Mouse (Mus musculus) adrenal gland, adult 18-20 months (tissue): Measurements from ENCODE around the gene Stk4. TPM values are rescaled to one million over a fixed set of nuclear protein-coding genes. Genes with fewer than 3 reads are reported as not detected.

ENCODE experiments used
- DNase-seq, 2 experiments: peaks; one replicate each; pipeline ENCODE4 v3.0.0; 2021 to 2022; ENCODE audit warnings: low spot score in 2 of 2
- total RNA-seq, 2 experiments: library from RNA; stranded (reverse); gene quantifications; 1 replicate in 1 of 2; 2 replicates in 1 of 2; pipeline ENCODE4 v1.2.3; 2021

Stk4 gene
- total RNA-seq, 2 experiments from 2014 or later: 24.4 to 27.2 TPM

- DNase-seq: no peak
Measured at GRCm38 (mm10) chr2:164168571-164168946, 98.4 kb downstream of the Stk4 start.

GRCm38 (mm10) chr2:164170326-164170725 lies 100.2 kb downstream of the Stk4 start:
- DNase-seq: no peak

- DNase-seq: no peak
Measured at GRCm38 (mm10) chr2:164170902-164171301, 100.8 kb downstream of the Stk4 start, which contains the start of gene Kcns1. Gene Kcns1 (minus strand): TSS chr2:164171113.

DNA sequence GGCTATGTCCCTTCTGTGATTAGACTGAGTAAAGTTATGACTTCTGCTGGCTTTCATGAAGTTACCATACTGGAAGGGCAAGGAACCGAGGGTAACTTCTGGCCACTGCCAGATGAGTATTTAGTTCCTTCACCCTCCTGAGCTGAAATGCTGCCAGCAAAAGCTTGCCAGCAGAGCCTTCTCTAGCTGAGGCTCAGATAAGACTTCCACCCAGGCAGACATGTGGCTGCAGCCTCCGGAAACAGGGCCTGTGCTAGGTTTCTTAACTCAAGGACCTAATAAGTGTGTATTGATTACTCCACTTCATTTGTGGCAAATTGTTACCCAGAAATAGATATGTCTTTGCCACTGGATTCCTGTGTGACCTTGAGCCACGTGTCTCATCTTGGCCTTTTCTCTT lies 103.3 kb downstream of the Stk4 start:
- no peak for DNase-seq

- DNase-seq: no peak
Measured at GRCm38 (mm10) chr2:164174649-164175395, 104.7 kb downstream of the Stk4 start.

DNA sequence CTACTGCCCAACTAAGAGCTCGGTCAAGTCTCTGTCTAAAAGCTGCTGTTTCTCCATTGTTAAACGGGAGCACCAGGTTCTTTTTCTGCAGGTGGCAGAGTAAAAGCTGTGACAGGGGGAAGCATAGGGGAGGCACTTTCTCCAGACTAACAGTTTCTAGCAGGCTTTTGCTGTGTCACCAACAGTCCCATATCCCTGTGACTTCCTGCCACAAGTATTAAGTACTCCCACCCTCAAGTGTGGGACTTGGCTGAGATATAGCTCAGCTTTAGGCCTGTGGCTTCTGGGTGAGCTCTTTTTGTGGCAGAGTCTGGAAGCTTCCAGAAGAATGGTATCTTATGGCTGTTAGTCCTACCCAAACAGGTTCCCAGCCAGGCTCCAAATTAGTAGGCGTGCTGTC lies 105.7 kb downstream of the Stk4 start:
- DNase-seq: no peak

DNA sequence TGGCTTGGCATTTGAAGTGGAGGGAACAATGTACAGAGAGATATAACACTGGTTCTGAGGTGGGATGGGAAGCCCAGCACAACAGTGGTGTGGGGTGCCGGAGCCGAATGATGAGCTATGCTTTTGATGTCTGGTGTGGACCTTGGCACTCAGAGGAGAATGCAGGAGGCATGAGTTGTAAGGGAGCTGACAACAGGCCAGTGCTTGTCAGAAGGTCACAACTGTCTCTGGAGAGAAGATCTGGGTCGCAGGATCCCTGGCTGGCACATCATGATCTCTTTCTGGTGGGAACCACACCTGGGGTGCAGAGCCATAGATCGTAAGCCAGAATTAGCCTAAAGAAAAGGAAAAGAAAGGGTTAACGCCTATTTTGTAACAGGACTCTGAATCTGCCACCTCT lies 107.7 kb downstream of the Stk4 start:
- no peak for DNase-seq

DNA sequence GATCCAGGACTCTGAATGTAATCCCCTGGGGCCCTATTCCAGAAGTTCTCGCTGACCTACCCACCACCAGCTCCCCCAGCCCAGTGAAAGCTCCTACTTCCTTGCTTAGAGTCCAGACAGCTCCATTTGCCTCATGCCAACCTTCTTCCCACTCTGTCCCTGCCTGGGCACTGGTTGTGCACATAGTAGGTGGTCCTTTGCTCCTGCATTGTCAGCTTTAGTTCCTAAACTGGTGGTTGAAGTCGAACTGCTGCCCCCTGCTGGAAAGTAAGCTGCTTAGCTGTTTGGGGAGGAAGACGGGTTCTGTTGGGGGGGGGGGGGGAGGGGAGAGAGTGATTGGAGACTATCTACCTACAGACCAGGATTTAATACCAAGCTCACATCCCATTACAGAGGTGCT lies 110.0 kb downstream of the Stk4 start:
- DNase-seq: peak in 1 of 2 experiments; percentile 31

GRCm38 (mm10) chr2:164180770-164181169 lies 110.6 kb downstream of the Stk4 start:
- DNase-seq: peak in 1 of 2 experiments; percentile 4

- DNase-seq: peak in 1 of 2 experiments; percentile 2
Measured at GRCm38 (mm10) chr2:164182692-164183255, 112.7 kb downstream of the Stk4 start, which contains the start of gene Wfdc5. Gene Wfdc5 (minus strand): TSS chr2:164182742.

DNA sequence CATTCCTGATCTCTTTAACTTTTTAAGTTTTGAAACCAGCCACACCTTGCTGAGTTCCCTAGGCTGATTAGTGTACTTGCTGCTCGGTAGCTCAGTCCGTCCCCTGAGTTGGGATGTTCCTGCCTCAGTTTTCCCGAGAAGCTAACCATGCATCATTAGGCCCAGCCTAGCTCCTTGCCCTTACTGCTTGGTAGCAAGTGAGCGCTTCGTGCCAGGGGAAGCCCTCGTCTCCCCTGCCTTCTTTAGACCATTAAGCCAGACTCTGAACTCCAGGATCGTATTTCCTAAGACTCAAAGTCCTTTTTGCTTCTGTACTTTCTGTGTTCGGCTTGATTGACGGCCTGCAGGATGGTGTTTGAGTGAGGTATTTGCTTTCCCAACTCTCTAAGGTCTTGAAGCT lies 113.2 kb downstream of the Stk4 start:
- DNase-seq: peak in 1 of 2 experiments; percentile 6

- DNase-seq: peak in 1 of 2 experiments; percentile 10
Measured at GRCm38 (mm10) chr2:164184145-164184719, 114.1 kb downstream of the Stk4 start.

GRCm38 (mm10) chr2:164188722-164189121 lies 118.6 kb downstream of the Stk4 start:
- DNase-seq: no peak

DNA sequence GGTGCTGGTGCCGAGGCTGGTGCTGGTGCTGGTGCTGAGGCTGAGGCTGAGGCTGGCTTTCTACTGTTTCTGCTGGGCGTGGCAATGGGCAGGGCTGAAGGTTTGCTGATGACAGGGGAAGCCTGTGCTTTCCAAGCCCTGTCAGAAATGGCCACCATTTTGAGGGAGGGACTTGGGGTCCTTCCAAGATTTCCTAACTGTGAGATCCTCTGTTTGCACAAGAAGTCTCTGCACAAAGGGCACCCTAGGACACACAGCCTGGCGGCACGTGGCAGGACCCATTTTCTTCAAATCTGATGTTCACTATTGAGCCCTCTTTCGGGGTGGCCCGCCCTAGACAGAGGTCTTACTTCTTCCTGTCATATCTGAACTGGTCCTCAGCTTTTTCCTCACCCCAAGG lies 120.5 kb downstream of the Stk4 start, which contains the start of gene Wfdc12:
Gene Wfdc12 (minus strand): TSS at position 33 of the 400 bp plus-strand sequence.
- DNase-seq: no peak

- no peak for DNase-seq
Measured at GRCm38 (mm10) chr2:164192279-164192678, 122.2 kb downstream of the Stk4 start.

DNA sequence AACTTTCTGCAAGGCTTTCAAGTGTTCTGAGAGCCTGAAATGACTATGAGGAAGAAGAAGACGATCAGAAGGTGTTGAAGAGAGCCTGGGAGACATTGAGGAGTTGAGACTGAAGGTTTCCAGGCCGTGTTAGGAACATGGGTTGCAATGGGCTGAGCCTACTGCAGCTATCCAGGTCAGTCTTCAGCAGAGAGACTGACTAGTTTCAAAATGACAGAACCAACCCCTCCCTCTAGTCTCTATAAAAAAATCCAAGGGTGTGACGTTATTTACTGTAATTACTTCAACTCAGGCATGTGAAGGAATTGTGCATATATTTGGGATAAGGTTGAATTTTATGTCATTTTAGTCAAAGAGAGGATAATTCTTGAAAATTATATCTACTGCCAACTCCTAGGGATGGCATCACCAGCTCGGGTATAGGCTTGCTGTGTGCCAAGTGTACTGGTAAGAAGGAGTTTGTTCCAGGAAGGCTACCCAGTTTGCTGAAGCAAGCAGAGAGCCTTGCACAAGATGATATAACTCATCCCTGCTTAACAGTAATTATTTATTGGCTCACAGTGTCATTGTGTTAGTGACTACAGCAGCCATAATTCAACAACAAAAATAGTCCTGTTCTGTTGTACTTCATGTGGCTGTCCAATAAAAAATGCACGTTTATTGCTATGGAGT lies 125.0 kb downstream of the Stk4 start:
- DNase-seq: no peak

DNA sequence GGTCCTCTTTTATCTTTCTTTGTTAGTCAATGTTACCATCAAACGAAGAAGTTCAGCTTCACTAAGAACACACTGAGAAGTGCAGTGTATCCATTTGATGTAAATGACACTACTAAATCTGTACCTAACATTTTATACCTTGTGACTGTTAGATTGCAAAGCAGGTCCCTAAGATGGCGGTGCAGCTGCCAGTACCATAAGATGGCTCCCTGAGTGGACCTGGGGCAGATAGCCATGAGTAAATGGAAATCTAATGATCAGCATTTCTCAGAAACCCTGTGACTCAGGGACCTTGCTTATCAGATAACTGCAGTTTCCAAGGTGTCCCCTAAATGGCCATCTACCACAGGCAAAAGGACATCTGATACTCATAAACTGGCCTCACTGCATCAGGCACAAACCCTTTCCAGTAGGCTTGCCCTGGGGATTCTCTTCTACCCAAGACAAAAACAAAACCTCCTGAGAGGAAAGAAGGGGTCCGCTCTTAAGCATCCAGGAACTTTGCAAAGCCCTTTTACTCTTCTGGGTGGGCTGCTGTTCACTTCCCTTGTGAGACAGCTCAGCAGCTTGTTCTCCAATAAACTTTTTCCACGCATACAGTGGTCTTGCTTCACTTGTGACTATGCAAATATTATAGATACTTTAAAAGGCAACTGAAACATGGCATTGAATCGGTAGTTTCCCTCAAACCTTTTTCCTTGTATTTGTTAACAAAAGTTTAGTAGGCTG lies 126.0 kb downstream of the Stk4 start:
- DNase-seq: peak in 1 of 2 experiments; percentile 25

DNA sequence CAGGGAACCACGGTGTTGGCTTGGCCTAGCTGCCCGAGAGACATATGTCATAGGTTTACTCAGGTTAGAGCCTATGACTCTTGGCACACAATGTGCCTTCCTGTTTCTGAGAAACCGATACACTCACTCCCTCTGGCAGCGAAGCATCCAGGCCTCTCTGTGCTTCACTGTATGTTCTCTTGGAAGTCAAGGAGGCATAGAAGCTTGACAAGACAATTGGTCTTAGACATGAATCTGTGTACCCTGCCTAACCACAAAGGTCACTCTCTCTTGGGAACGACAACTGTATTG lies 126.5 kb downstream of the Stk4 start:
- DNase-seq: no peak

DNA sequence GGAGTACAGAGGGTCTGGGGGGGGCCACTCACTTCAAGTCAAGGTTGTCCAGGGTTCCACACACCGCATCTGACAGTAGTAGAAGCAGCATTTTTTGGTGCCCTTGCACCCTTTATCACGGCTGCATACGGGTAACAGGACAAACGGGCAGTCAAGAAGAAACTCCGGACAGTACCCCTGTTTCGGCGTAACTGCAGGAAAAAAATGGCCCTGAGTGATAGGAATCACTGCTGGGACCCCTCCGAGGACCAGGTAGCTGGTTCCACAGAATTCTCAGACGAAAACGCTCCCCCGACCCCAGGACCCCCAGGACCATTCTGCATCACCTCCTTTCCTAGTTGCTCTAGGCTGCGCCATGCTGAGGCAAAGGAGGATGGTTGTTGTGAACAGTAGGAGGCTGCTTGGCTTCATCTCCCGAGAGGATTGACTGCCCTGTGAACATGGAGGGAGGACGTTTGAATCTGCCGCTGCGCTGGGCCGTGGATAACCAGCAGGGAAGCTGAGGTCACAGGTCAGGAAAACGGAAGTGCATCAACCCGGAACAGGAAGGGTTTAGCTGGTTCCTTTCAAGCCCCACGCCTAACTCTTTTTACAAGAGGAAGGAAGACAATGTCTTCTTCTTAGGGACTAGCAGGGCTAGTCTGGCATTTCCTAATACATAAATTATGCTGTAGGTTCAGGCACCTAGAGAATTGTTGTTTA lies 129.7 kb downstream of the Stk4 start, which contains the start of gene Wfdc15a:
Gene Wfdc15a (minus strand): TSS at position 505 of the 702 bp plus-strand sequence.
- no peak for DNase-seq
